Mouse (Mus musculus): ENCODE data around the gene Cabp2.
"Not testable (repeated sequence)": the region's sequence is repeated elsewhere in the genome, so short reads cannot be mapped to it uniquely, and the experiment has no call there.

Cabp2 gene

DNA sequence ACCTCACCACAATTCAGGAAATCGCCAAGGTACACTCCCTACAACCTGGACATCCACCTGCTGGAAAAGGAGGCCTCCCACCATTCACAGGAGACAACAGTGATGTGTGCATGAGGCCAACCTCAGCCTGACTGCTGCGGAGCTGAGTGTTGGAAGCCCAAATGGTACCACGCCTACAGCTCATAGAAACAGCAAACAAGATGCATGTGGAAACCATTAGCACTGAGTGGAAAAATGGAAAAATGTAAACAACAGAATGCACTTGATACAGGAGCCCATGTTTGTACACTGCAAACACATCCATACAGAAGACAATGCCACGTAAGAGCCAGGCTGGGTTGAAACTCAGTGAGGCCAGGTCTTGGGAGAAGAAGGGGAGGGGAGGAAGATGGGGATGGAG, 43.1 kb downstream of the Cabp2 start:
- DNase-seq (ENCODE audit: low spot score in 2 of 2): no peak

DNA sequence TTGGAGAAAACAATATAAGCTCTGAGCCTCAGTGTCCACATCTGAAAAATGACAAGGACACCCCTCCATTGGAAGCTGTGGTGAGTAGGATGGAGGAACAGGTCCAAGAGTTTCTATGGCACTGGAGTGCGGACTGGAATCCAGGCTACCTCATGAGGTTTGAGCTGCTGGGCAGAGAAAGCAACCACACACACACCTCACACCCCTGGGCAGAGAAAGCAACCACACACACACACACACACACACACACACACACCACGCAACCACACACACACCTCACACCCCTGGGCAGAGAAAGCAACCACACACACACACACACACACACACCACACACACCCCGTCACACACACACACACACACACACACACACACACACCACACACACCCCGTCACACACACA, 43.9 kb downstream of the Cabp2 start:
- not testable (repeated sequence) for DNase-seq (ENCODE audit: low spot score in 2 of 2)

DNA sequence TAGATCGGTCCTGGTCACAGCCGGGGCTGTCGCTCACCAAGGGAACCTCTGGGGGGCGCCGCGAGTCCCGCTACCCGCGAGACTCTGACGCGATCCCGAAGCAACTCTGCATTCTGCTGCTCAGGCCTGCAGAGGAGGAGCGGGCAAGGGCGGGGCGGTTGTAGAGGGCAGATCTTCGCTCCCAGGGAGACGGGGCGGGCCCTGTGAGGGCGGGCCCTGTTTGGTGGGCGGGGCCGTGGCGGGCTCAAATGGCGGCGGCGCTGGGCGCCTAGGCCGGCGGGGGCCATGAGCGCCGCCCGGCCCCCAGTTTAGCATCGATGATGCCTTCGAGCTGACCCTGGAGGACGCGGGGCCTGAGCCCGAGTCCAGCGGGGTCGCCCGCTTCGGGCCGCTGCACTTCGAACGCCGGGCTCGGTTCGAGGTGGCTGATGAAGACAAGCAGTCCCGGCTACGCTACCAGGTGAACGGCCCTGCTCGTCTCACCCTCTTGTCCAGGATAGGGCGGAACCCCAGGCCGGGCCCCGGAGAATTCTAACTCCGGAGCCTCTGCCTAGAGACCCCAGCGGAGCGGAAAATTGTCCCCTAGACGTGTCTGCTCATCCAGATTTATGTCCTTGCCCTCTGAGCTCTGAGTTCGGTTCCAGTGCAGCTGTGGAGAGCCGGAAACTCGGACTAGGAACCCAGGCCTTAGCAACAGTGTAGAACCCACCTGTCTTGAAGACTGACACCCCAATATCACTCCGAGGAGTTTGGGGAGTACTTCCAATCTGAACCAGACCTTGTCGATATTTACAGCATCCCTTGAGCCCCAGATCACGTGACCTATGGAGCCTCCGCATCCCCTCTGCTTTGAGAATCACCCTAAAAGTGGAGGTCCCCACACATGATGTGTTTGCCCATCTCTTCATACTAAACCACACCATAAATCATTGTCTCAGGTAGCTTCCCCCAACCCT, 44.6 kb downstream of the Cabp2 start, which contains the start of gene Aip:
Aip (minus strand) TSS at position 118 of the 956 bp plus-strand sequence.
- DNase-seq (ENCODE audit: low spot score in 2 of 2): peak; percentile 95 to 97

DNA sequence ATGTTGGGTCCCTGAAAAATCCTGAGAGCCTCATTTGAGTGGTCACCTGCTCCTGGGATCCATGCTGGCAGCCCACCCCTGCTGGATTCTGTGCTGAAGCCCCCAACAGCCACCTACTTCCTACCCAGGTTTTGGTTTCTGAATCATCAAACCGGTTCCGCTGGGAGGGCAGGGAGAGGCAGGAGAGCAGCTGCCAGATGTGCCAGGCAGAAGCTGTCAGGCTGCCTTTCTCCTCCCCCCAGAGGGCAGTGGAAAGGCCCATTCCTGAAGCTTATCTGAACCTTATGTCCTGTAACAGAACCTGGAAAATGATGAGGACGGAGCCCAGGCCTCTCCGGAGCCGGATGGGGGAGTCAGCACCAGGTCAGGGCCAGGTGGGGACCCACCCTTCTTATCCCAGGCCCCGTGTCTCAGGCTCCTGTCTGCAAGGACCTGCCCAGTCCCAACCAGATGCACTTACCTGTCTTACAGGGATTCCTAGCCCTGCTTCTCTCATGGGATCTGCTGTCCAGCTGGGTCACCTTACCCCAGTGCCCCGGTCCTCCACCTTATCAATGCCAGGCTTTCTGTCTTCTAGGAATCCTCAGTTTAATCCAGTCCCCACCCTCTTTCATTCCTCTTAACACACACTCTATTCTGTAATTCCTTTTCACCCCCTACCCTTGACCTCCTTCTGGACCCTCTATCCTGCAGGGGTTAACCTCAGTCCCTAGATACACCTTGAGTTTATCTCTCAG, 45.5 kb downstream of the Cabp2 start:
- no peak for DNase-seq (ENCODE audit: low spot score in 2 of 2)

DNA sequence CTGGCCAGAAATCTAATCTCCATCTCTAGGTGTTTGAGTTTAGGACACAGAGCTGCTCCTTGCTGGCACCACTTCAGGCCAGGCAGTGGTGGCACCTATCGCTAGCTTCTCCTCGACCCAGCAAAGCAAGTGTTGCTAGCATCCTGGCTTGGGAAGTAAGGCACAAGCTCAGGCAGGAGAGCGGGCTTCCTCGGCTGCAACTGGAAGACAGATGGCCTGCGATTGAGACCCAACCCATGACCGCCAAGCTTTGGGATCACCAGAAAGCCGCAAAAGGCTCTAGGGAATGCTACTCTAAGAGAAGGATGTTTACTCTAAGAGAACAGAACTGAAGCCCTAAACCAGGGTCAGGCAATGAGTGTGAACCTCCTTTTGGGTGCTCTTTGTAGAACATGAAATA, 48.1 kb downstream of the Cabp2 start:
- no peak for DNase-seq (ENCODE audit: low spot score in 2 of 2)

DNA sequence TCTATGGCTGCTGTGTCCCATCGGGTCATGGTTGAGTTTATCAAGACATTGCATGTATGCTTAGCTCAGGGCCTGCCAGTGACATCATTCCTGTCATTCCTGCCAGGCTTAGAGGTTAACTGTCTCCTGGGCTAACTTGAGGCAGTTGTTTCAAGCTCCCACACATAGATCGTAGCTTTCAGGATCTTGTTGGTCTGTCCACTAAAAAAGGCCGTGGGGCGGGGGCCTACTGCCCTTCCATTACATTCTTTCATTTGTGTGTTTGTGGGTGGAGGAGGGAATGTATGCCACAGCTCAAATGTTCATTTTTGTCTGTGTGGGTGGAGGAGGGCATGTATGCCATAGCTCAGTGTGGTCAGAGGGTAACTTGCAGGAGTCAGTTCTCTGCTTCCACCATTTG, 48.7 kb downstream of the Cabp2 start:
- no peak for DNase-seq (ENCODE audit: low spot score in 2 of 2)

DNA sequence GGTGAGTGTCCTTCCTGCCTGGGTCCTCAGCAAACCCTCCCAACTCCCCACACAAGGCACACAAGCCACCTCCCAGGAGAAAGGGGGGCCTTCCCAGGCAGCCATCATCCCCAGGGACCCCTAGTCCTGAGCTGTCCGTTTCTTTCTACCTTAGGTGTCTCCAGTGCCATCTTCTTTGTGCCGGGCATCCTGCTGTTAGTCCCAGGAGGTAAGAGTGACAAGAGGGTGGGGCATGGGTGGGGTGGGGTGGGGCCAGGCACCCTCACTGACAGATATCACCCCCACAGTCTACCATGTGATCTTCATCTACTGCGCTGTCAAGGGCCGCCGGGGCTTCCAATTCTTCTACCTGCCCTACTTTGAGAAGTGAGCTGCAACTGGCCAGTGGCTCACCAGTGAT, 49.7 kb downstream of the Cabp2 start:
- no peak for DNase-seq (ENCODE audit: low spot score in 2 of 2)

- DNase-seq (ENCODE audit: low spot score in 2 of 2): no peak
Observed at GRCm38 (mm10) chr19:4131768-4132167, 50.4 kb downstream of the Cabp2 start.

DNA sequence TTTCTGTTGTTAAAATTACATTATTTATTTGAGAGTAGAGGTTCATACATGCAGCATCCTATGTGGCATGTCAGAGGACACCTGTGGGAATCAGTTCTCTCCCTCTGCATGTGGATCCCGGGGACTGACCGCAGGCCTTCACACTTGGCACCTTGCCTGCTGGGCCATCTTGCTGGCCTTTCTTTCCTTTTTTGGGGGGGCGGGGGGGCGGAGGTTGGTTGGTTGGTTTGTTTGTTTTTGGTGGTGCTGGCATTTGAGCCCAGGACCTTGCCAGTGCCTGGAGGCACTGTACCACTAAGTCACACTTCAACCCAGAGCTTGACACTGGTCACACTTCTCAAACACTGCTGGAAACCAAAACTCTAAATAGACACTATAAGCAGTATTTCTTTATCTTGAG, 53.0 kb downstream of the Cabp2 start:
- no peak for DNase-seq (ENCODE audit: low spot score in 2 of 2)

DNA sequence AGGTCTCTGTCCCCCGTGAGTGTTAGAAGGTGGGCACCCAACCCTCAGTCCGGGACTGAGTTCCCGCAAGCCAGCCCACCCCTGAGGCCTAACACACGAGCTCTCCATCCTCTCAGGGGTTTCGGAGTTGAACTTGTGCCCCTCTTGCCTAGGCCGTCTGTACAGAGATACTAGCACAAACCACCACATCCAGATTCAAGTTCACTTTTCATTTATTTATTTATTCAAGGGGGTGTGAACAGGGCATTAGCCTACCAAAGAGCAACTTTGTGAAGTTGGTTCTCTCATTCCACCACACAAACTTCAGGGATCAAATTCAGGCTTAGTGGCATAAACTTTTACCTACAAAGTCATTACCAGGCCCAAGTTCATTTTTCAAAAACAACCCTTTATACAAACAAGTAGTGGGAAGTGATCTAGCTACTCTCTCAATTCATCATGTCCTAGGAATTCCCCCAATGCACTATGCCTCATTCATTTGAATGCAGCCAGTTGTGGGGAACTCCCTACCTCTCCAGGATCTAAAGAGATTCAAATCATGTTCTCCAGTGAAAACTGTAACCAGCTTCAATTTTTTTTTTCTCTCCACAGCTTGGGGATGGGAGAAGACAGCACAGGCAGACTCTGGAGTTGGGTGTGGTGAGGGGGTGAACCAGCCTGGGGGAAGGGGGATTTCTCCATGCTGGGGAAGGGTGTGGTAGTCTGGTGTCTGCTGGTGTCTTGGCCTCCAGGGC, 54.0 kb downstream of the Cabp2 start:
- DNase-seq (ENCODE audit: low spot score in 2 of 2): not testable (repeated sequence)

DNA sequence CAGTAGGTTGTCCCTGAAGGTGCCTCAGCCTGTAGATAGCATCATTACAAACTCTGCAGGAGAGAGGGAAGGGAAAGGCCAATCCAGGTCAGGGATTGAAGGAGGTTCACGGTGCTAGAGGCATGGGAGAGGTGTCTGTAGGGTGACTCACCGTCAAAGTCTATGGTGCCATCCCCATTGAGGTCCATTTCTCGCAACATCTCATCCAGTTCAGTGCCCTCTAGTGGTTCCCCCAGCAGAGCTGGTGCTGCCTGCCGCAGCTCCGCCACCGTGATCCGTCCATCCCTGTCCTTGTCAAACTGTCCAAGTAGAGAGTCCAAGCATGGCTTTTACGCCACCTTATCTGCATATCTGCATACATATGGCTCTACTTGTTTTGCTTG, 54.6 kb downstream of the Cabp2 start:
- DNase-seq (ENCODE audit: low spot score in 2 of 2): not testable (repeated sequence)

DNA sequence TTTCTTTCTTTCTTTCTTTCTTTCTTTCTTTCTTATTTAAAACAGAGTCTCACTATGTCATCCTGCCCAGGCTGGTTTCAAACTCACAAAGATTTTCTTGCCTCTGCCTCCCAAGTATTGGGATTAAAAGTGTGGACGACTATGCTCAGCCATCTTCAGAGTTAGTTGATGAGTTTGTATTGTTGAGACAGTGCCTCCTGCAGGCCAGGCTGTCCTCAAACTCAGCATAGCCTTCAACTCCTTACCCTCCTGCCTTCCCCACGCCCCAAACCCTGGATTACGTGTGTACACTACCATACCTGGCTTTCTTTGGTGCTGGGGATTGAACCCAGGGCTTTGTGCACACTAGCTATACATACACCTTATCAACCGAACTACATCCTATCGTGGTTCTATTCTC, 55.1 kb downstream of the Cabp2 start:
- no peak for DNase-seq (ENCODE audit: low spot score in 2 of 2)
